Comparison of ENCODE assay signal across 10 mouse cellular contexts in genomic region chr9:22098993-22099696, GRCm38 (mm10). TPM values are rescaled to one million over a fixed set of nuclear protein-coding genes. Genes with fewer than 3 reads are reported as not detected.
DNase-seq lines count a peak whose midpoint lies in the region; ATAC-seq and TF ChIP-seq lines count a peak whose summit lies in the region.
"Had no signal": no experiment of that assay in that cellular context is flagged by ENCODE, and none has a peak within 500 bp of the region (broad histone marks: within the 10 kb centered on the region; RNA-seq: fewer than 3 reads in every experiment).

Gene Cnn1 (plus strand): TSS chr9:22099216.

- DNase-seq in urinary bladder, postnatal 14 days (ENCODE audit: low spot score): peak; percentile 45
- DNase-seq in urinary bladder, postnatal 10 days (ENCODE audit: low spot score): no peak
- peak; percentile 43 to 59 for DNase-seq in kidney, postnatal 4 days
- DNase-seq in layer of hippocampus, adult 2 months (ENCODE audit: low spot score in 2 of 2): no peak
- no peak for DNase-seq in thymus, postnatal 14 days
- DNase-seq: liver, embryonic 13.5 days had no signal

- H3K9me3 ChIP-seq in forebrain, embryonic 12.5 days: no peaks in the 10 kb centered on the region
- H3K9me3 ChIP-seq in forebrain, embryonic 16.5 days (ENCODE audit: control insufficient read depth, low read length): no peaks in the 10 kb centered on the region
- H3K9me3 ChIP-seq: liver, embryonic 13.5 days had no signal

- 0 out of 2 replicates have a peak within 1 kb of the TSS, but pooled peaks have one; percentile 5 for H3K4me3 ChIP-seq in forebrain, embryonic 12.5 days (replicated peaks)
- H3K4me3 ChIP-seq in forebrain, embryonic 16.5 days (replicated peaks; ENCODE audit: low read length): no peak within 1 kb of the TSS
- H3K4me3 ChIP-seq in layer of hippocampus, adult 2 months: no peak within 1 kb of the TSS
- H3K4me3 ChIP-seq: liver, embryonic 13.5 days had no signal

- peaks cover 57% of the 10 kb centered on the region for H3K27me3 ChIP-seq in forebrain, embryonic 12.5 days
- peaks cover 27% of the 10 kb centered on the region for H3K27me3 ChIP-seq in forebrain, embryonic 16.5 days (replicated peaks; ENCODE audit: control insufficient read depth, insufficient read depth, low read length)

- H3K9ac ChIP-seq in forebrain, embryonic 12.5 days: no peak within 1 kb of the TSS
- no peak within 1 kb of the TSS for H3K9ac ChIP-seq in forebrain, embryonic 16.5 days (replicated peaks; ENCODE audit: low read depth, low read length)
- H3K9ac ChIP-seq: liver, embryonic 13.5 days had no signal

- peaks cover 5% of the 10 kb centered on the region; the same call in 1 of the 2 replicates for H3K4me1 ChIP-seq in forebrain, embryonic 12.5 days
- H3K4me1 ChIP-seq in forebrain, embryonic 16.5 days (replicated peaks; ENCODE audit: control insufficient read depth, insufficient read depth, low read length): peaks cover 3% of the 10 kb centered on the region; the same call in 1 of the 2 replicates

- no peaks in the 10 kb centered on the region for H3K36me3 ChIP-seq in forebrain, embryonic 12.5 days (replicated peaks)
- no peaks in the 10 kb centered on the region for H3K36me3 ChIP-seq in forebrain, embryonic 16.5 days (ENCODE audit: control insufficient read depth, insufficient read depth)
- H3K36me3 ChIP-seq: liver, embryonic 13.5 days had no signal

- H3K4me2 ChIP-seq in forebrain, embryonic 12.5 days: no peak within 1 kb of the TSS
- H3K4me2 ChIP-seq in forebrain, embryonic 16.5 days (ENCODE audit: low read length): no peak within 1 kb of the TSS
- H3K4me2 ChIP-seq: liver, embryonic 13.5 days had no signal

- no peak within 1 kb of the TSS for H3K27ac ChIP-seq in forebrain, embryonic 12.5 days
- H3K27ac ChIP-seq in forebrain, embryonic 16.5 days (ENCODE audit: low read length): no peak within 1 kb of the TSS
- no peak within 1 kb of the TSS for H3K27ac ChIP-seq in layer of hippocampus, adult 2 months
- H3K27ac ChIP-seq: liver, embryonic 13.5 days had no signal

- TF ChIP-seq CTCF in layer of hippocampus, adult 2 months (conservative IDR thresholded peaks at IDR 0.05): no peak

- no peak for ATAC-seq in forebrain, embryonic 12.5 days (ENCODE audit: low FRiP score)
- ATAC-seq in forebrain, embryonic 16.5 days: no peak
- no peak for ATAC-seq in erythroblast, adult 5-6 weeks (replicated peaks; ENCODE audit: low FRiP score, poor library complexity, severe bottlenecking)

- WGBS in forebrain, embryonic 12.5 days: 11% methylated on average over 14 of the region's 14 CpGs
- 9% methylated on average over 14 of the region's 14 CpGs for WGBS in forebrain, embryonic 16.5 days

RNA-seq across cellular contexts. Expression of gene Cnn1, which starts in this region (rescaled TPM):
- polyA plus RNA-seq in forebrain, embryonic 12.5 days (2016; fragmentation: Nextera tagmentation; extraction: Ambion mirVana): 2.3 and 3.9 TPM in 2 replicates
- polyA plus RNA-seq in forebrain, embryonic 16.5 days (2015; fragmentation: Nextera tagmentation; extraction: Ambion mirVana): 0.60 and 0.78 TPM in 2 replicates
- total RNA-seq in layer of hippocampus, adult 2 months (2021): 1 to 10 TPM in 1 of 2 experiments, under 1 TPM in 1; 0.44 to 1.4 TPM
- total RNA-seq in erythroblast, adult 5-6 weeks (2015; ENCODE audit: low replicate concordance): not detected in 2 replicates
- not detected in 2 replicates for total RNA-seq in erythroblast, adult 5-6 weeks (2017; ENCODE audit: low replicate concordance)
- total RNA-seq: common myeloid progenitor, adult 5-6 weeks had no signal

Comparison
In these comparisons a context has a peak if more than half of its experiments do, and no peak if none do; other contexts are left out.
1. DNase-seq: peak in urinary bladder, postnatal 14 days (single experiment) and kidney, postnatal 4 days (2 of 2); none in urinary bladder, postnatal 10 days (single experiment), layer of hippocampus, adult 2 months (0 of 2) and thymus, postnatal 14 days (single experiment).